Mouse (Mus musculus) neural tube, embryonic 11.5 days (tissue): ENCODE measurements at regions not wholly inside any gene's neighbourhood (a gene's known extent, or its start where the extent isn't known, plus 50 kb on each side); places are given as distances from the start of the nearest gene placed in this dataset.

Source experiments
- ATAC-seq: fragments of 200-750 bp; cut with Nextera tagmentation; 2 replicates; pipeline ENCODE4 v1.8.0; 2017; ENCODE audit warnings: moderate number of reproducible peaks, mild to moderate bottlenecking, moderate TSS enrichment, moderate library complexity; ENCODE audit not compliant: insufficient read depth, low FRiP score, low TSS enrichment
- DNase-seq: peaks from one replicate; pipeline ENCODE4 v3.0.0-alpha.2; 2015; ENCODE audit warnings: low spot score
- H3K27ac ChIP-seq: fragments of 300-500 bp; sonication (generic); 2 replicates; pipeline ENCODE4 v1.5.1; 2014; ENCODE audit warnings: low read depth, mild to moderate bottlenecking, low read length
- H3K27me3 ChIP-seq: fragments of 300-500 bp; sonication (generic); 2 replicates; pipeline ENCODE4 v1.6.1; 2014; ENCODE audit warnings: mild to moderate bottlenecking, low read length, mixed read lengths; ENCODE audit not compliant: control insufficient read depth, insufficient read depth
- H3K36me3 ChIP-seq: fragments of 300-500 bp; sonication (generic); 2 replicates; pipeline ENCODE4 v1.6.1; 2014; ENCODE audit warnings: mild to moderate bottlenecking, low read length, moderate library complexity, mixed read lengths; ENCODE audit not compliant: control insufficient read depth, insufficient read depth
- H3K4me1 ChIP-seq: fragments of 300-500 bp; sonication (generic); 2 replicates; pipeline ENCODE4 v1.6.1; 2014; ENCODE audit warnings: low read length, mixed read lengths; ENCODE audit not compliant: control insufficient read depth, insufficient read depth
- H3K4me2 ChIP-seq: fragments of 300-500 bp; sonication (generic); 2 replicates; pipeline ENCODE4 v1.6.1; 2014; ENCODE audit warnings: low read depth, mild to moderate bottlenecking, moderate library complexity
- H3K4me3 ChIP-seq: fragments of 300-500 bp; sonication (generic); 2 replicates; pipeline ENCODE4 v1.5.1; 2014; ENCODE audit warnings: low read depth, low read length
- H3K9ac ChIP-seq: fragments of 300-500 bp; sonication (generic); 2 replicates; pipeline ENCODE4 v1.6.1; 2014; ENCODE audit warnings: mild to moderate bottlenecking, low read length
- H3K9me3 ChIP-seq: fragments of 300-500 bp; sonication (generic); 2 replicates; pipeline ENCODE4 v1.6.1; 2016; ENCODE audit warnings: low read length; ENCODE audit not compliant: control insufficient read depth
- WGBS: fragments of 180-500 bp; shearing (Covaris S2); extraction: QIAGEN DNeasy Blood & Tissue Kit; methylation state at CpG from one replicate; pipeline ENCODE4 v1.1.7; 2014; 5-methylcytosine and 5-hydroxymethylcytosine counted together

GRCm38 (mm10) chr9:87421175-87421574 is 165.8 kb upstream of the Cep162 start:
- no peak overlapping the region for H3K27ac ChIP-seq
- no peaks in the 10 kb centered on the region for H3K27me3 ChIP-seq
- H3K9ac ChIP-seq, result no peak overlapping the region
- H3K4me1 ChIP-seq, result peaks cover 3% of the 10 kb centered on the region; the same call in 1 of the 2 replicates
- no peaks in the 10 kb centered on the region for H3K36me3 ChIP-seq
- H3K9me3 ChIP-seq, result no peaks in the 10 kb centered on the region
- no peak for DNase-seq
- no peak overlapping the region for H3K4me2 ChIP-seq
- H3K4me3 ChIP-seq, result no peak overlapping the region
- ATAC-seq, result no peak
- 42% methylated on average over 8 of the region's 8 CpGs for WGBS

DNA sequence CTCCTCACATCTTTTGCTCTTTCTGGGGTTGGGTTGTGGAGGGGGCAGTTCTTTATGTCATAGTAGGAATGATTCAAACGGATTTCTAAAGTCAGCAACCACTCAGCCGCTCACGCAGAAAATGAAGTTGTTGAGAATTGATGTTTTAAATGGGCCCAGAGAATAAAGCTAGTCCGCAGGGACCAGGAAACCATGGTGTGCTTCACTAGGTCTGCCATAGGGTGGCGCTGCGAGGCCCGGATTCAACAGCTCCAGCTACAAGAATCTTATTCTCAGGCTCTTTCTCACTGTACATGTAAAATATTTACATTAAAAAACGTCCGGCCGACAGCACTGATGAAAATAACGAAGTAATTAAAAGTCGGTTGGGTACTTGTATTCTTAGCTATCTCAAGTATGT is 164.0 kb upstream of the Cep162 start:
- peak; percentile 63 for DNase-seq
- 16% methylated on average over 12 of the region's 12 CpGs for WGBS
- no peak overlapping the region for H3K27ac ChIP-seq

GRCm38 (mm10) chr9:87412894-87413293 is 157.6 kb upstream of the Cep162 start:
- no peak overlapping the region for H3K4me3 ChIP-seq
- no peak overlapping the region for H3K4me2 ChIP-seq
- H3K27me3 ChIP-seq, result no peaks in the 10 kb centered on the region
- H3K4me1 ChIP-seq, result no peaks in the 10 kb centered on the region
- no peak for ATAC-seq
- no peaks in the 10 kb centered on the region for H3K9me3 ChIP-seq
- DNase-seq, result no peak
- H3K27ac ChIP-seq, result no peak overlapping the region
- H3K36me3 ChIP-seq, result no peaks in the 10 kb centered on the region
- 58% methylated on average over 9 of the region's 9 CpGs for WGBS
- no peak overlapping the region for H3K9ac ChIP-seq

More for the DNA sequence above, 164.0 kb upstream of the Cep162 start:
- H3K9me3 ChIP-seq, result no peaks in the 10 kb centered on the region
- no peaks in the 10 kb centered on the region for H3K36me3 ChIP-seq
- H3K4me1 ChIP-seq, result peaks cover 3% of the 10 kb centered on the region; the same call in 1 of the 2 replicates
- no peak overlapping the region for H3K9ac ChIP-seq
- 0 out of 2 replicates have a peak, but pooled peaks have one; percentile 48 for ATAC-seq
- no peaks in the 10 kb centered on the region for H3K27me3 ChIP-seq
- H3K4me2 ChIP-seq, result no peak overlapping the region
- H3K4me3 ChIP-seq, result no peak overlapping the region

DNA sequence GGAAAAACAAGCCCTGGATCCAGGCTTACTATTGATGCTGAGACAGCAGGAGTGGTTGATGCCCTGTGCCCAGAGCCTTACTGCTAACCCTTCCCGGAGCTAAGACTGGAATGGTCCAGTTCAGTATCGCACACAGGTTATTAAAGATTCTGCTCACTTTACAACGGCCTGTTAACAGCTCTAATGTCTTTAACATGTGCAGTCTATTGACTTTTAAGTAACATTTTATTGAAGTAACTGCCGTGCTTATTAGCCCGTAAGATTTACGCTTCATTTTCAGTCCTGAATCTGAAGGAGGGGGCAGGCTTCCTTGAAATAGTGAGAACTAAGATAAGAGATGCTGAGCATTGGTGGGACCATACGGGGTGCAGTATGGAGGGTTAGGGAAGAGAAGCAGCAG is 155.7 kb upstream of the Cep162 start:
- H3K9me3 ChIP-seq, result no peaks in the 10 kb centered on the region
- no peak for ATAC-seq
- no peaks in the 10 kb centered on the region for H3K27me3 ChIP-seq
- H3K36me3 ChIP-seq, result no peaks in the 10 kb centered on the region
- no peak overlapping the region for H3K4me2 ChIP-seq
- no peaks in the 10 kb centered on the region for H3K4me1 ChIP-seq
- H3K27ac ChIP-seq, result no peak overlapping the region
- DNase-seq, result no peak
- 68% methylated on average over 7 of the region's 7 CpGs for WGBS
- no peak overlapping the region for H3K9ac ChIP-seq
- H3K4me3 ChIP-seq, result no peak overlapping the region

DNA sequence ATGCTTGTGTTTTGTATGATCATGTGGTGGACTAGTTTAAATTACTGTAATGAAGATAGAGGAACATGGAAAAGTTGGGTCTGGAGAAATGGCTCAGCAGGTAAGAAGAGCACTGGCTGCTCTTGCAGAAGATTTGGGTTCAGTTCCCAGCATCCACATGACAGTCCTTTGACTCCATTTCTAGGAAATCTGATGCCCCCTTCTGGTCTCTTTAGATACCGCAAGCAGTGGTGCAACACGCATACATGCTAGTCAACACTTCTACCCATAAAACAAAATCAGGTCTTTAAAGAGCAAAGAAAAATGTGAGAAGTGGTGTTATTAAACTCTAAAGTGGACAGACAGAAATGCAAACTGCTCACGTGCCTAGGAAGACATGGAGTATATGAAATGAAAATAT is 154.4 kb upstream of the Cep162 start:
- H3K27ac ChIP-seq, result no peak overlapping the region
- no peaks in the 10 kb centered on the region for H3K9me3 ChIP-seq
- no peak overlapping the region for H3K4me2 ChIP-seq
- H3K9ac ChIP-seq, result no peak overlapping the region
- ATAC-seq (no peak), DNase-seq (no peak)
- no peaks in the 10 kb centered on the region for H3K27me3 ChIP-seq
- H3K4me3 ChIP-seq, result no peak overlapping the region
- H3K4me1 ChIP-seq, result no peaks in the 10 kb centered on the region
- no peaks in the 10 kb centered on the region for H3K36me3 ChIP-seq
- 92% methylated on average over 3 of the region's 3 CpGs for WGBS

DNA sequence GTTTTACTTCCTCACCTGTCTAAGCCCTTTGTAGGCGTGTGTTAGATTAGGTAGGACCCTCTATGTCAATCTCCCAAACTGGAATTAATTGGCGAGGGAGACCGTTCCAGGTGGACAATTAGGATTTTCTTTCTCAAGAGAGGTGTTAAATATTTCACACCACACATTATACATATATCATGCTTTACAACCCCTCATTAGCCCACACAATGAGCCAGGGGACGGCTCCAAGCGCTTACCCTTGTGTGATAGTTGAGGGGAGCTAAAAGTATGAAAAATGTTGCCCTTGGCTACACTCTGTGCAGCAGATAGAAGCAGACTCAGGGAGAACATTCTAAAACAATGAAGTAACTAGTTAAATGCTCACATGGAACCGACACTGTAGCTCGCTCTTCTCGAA is 153.5 kb upstream of the Cep162 start:
- no peaks in the 10 kb centered on the region for H3K9me3 ChIP-seq
- no peak for DNase-seq
- no peaks in the 10 kb centered on the region for H3K4me1 ChIP-seq
- 82% methylated on average over 8 of the region's 8 CpGs for WGBS
- H3K4me2 ChIP-seq, result no peak overlapping the region
- no peak overlapping the region for H3K27ac ChIP-seq
- no peak for ATAC-seq
- H3K9ac ChIP-seq, result no peak overlapping the region
- H3K4me3 ChIP-seq, result no peak overlapping the region
- H3K36me3 ChIP-seq, result no peaks in the 10 kb centered on the region
- H3K27me3 ChIP-seq, result no peaks in the 10 kb centered on the region

DNA sequence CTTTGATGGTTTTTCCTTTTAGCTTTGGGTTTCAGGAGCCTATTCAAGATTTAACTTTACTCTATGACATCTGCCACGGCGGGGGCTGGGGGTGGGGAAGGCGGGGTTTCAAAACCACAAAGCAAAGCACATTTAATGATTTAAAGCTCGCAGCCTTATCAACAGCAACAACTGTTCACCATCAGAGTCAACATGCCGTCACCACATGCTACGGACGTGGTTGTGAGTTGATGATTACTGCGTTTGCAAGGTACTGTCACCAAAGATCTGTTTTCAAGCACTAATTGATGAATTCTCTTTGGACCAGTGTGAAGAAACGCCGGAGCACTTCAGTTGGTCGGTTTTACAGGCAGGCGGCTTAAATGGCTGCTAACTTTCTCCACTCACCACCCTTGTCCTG is 151.1 kb upstream of the Cep162 start:
- 83% methylated on average over 12 of the region's 12 CpGs for WGBS

GRCm38 (mm10) chr9:87405115-87405720 is 149.9 kb upstream of the Cep162 start:
- H3K9ac ChIP-seq, result no peak overlapping the region
- no peak overlapping the region for H3K4me2 ChIP-seq
- 93% methylated on average over 7 of the region's 7 CpGs for WGBS
- H3K36me3 ChIP-seq, result no peaks in the 10 kb centered on the region
- no peak for DNase-seq
- H3K27me3 ChIP-seq, result no peaks in the 10 kb centered on the region
- H3K27ac ChIP-seq, result no peak overlapping the region
- H3K9me3 ChIP-seq, result no peaks in the 10 kb centered on the region
- H3K4me3 ChIP-seq, result no peak overlapping the region
- ATAC-seq, result no peak
- no peaks in the 10 kb centered on the region for H3K4me1 ChIP-seq

More for the DNA sequence above, 151.1 kb upstream of the Cep162 start:
- Histone ChIP-seq H3K4me2 (no peak overlapping the region), H3K27ac (no peak overlapping the region), H3K9ac (no peak overlapping the region), H3K4me1 (no peaks in the 10 kb centered on the region), H3K36me3 (no peaks in the 10 kb centered on the region), H3K4me3 (no peak overlapping the region), H3K9me3 (no peaks in the 10 kb centered on the region), H3K27me3 (no peaks in the 10 kb centered on the region)
- ATAC-seq, result no peak
- DNase-seq, result no peak

DNA sequence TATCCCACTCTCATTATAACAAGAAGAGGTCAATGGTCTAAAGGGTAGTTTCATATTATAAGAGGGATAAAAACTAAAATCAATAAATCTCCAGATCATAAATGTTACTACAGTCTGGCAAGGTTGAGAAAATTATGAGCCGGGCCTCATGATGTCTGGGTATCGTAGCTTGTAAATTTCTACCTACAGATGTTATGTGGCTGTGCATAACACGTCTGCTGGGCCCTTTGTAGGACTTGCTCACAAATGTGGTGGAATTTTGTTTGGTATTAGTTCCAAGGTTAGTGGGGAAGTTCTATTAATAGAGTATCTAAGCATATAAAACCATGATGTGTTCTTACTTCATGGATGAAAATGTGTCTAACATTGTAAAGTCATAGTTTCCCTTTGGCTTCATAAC is 146.7 kb upstream of the Cep162 start:
- H3K36me3 ChIP-seq, result no peaks in the 10 kb centered on the region
- DNase-seq (no peak), ATAC-seq (no peak)
- no peak overlapping the region for H3K9ac ChIP-seq
- WGBS, result 86% methylated on average over 3 of the region's 3 CpGs
- H3K9me3 ChIP-seq, result no peaks in the 10 kb centered on the region
- H3K4me3 ChIP-seq, result no peak overlapping the region
- H3K27me3 ChIP-seq, result no peaks in the 10 kb centered on the region
- no peak overlapping the region for H3K4me2 ChIP-seq
- no peaks in the 10 kb centered on the region for H3K4me1 ChIP-seq
- no peak overlapping the region for H3K27ac ChIP-seq
